ENCODE assay signal across 16 mouse cellular contexts in genomic region chr3:37914136-37914535, GRCm38 (mm10).
"Had no signal": no experiment of that assay in that cellular context is flagged by ENCODE, and none has a peak within 500 bp of the region (broad histone marks: within the 10 kb centered on the region; RNA-seq: fewer than 3 reads in every experiment).

No protein-coding gene starts in this region.

- H3K4me3 ChIP-seq: neural tube, embryonic 13.5 days; neural tube, embryonic 15.5 days; stomach, embryonic 15.5 days had no signal

- H3K36me3 ChIP-seq: neural tube, embryonic 13.5 days; neural tube, embryonic 15.5 days; stomach, embryonic 15.5 days had no signal

- H3K9ac ChIP-seq: neural tube, embryonic 13.5 days; neural tube, embryonic 15.5 days; stomach, embryonic 15.5 days had no signal

- H3K27ac ChIP-seq: neural tube, embryonic 13.5 days; neural tube, embryonic 15.5 days; stomach, embryonic 15.5 days; stomach, postnatal 0 days had no signal

- DNase-seq: retina, postnatal 1 day; right cerebral cortex, adult 18-20 months; right cerebral cortex, postnatal 14 days; right cerebral cortex, postnatal 25 days; right cerebral cortex, postnatal 4 days; spleen, adult 18-20 months; thymus, adult 18-20 months; thymus, adult 2 months; thymus, postnatal 14 days; thymus, postnatal 25 days; thymus, postnatal 36 days; thymus, postnatal 4 days had no signal

- H3K9me3 ChIP-seq: neural tube, embryonic 13.5 days; neural tube, embryonic 15.5 days; stomach, embryonic 15.5 days had no signal

- H3K4me2 ChIP-seq: neural tube, embryonic 13.5 days; neural tube, embryonic 15.5 days; stomach, embryonic 15.5 days had no signal

- H3K27me3 ChIP-seq: stomach, embryonic 15.5 days had no signal
